Mouse (Mus musculus) bone marrow, adult 2 months (tissue): ENCODE data around the gene 1700057G04Rik. TPM values are rescaled to one million over a fixed set of nuclear protein-coding genes. Genes with fewer than 3 reads are reported as not detected.

Experiments
- H3K27ac ChIP-seq: fragments of 200-500 bp; 2 replicates; pipeline ENCODE4 v1.5.1; 2012; ENCODE audit warnings: low read depth, mild to moderate bottlenecking, control low read depth, inconsistent platforms, low read length; ENCODE audit not compliant: control insufficient read depth, poor library complexity, insufficient read depth
- H3K4me1 ChIP-seq: fragments of 200-500 bp; 2 replicates; pipeline ENCODE4 v1.6.1; 2011; ENCODE audit warnings: low read length; ENCODE audit not compliant: control insufficient read depth, insufficient read depth
- H3K4me3 ChIP-seq: fragments of 200-500 bp; replicated peaks from 2 replicates; pipeline ENCODE3; 2011; ENCODE audit warnings: mild to moderate bottlenecking, low read depth, low read length, control low read depth; ENCODE audit not compliant: control insufficient read depth
- CTCF ChIP-seq: fragments of 200-500 bp; IDR thresholded peaks from 2 replicates; pipeline ENCODE4 v1.5.1; 2011; ENCODE audit warnings: low read length, control low read depth; ENCODE audit not compliant: control insufficient read depth, insufficient read depth
- POLR2A ChIP-seq: fragments of 200-500 bp; IDR thresholded peaks from 2 replicates; pipeline ENCODE4 v1.6.1; 2011; ENCODE audit warnings: low read depth, mild to moderate bottlenecking, control low read depth, low read length, borderline replicate concordance; ENCODE audit not compliant: control insufficient read depth
- WGBS: fragments of 180-500 bp; shearing (Covaris S2); methylation state at CpG from one replicate; pipeline ENCODE4 v1.1.7; 2018; 5-methylcytosine and 5-hydroxymethylcytosine counted together
- polyA plus RNA-seq: library from polyadenylated mRNA; stranded (reverse); fragments of >200 nt; gene quantifications from 2 replicates; pipeline ENCODE4 v1.2.4, GENCODE M21; 2011; ENCODE audit warnings: low replicate concordance; ENCODE audit not compliant: missing spikeins, insufficient read depth, insufficient read length

The 1700057G04Rik gene
- not detected in 2 replicates for polyA plus RNA-seq

GRCm38 (mm10) chr9:92309077-92309476 lies at the start of gene 1700057G04Rik:
Gene 1700057G04Rik, plus strand, starts transcription at chr9:92309377.
- Histone ChIP-seq H3K27ac (no peak within 1 kb of the TSS), H3K4me3 (no peak within 1 kb of the TSS), H3K4me1 (no peaks in the 10 kb centered on the region)
- WGBS: 87% methylated on average over 1 of the region's 1 CpGs
- TF ChIP-seq POLR2A: no peak
- TF ChIP-seq CTCF: no peak

GRCm38 (mm10) chr9:92260481-92261159 lies 48.6 kb upstream of the 1700057G04Rik start:
- TF ChIP-seq CTCF (no peak), POLR2A (no peak)
- Histone ChIP-seq H3K27ac (no peak overlapping the region), H3K4me1 (no peaks in the 10 kb centered on the region; the same call in 1 of the 2 replicates), H3K4me3 (no peak overlapping the region)
- 65% methylated on average over 7 of the region's 7 CpGs for WGBS

DNA sequence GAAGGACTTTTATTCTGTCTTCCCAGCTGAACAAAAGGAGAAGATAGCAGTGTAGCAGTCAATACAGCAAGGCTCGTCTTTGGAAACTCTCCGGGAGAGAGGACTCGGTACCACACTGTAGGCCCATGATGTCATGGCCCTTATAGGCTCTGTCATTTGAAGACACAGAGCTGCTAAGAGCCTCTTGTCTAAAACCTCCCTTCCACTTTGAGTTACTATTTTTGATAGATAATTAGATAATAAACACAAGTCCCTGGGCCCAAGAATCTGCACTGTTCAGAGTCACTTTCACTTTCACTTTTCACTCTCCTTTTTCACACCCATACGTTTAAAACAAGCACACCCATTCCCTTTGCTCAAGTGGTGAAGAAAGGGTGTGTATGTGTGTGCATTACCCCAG lies 43.5 kb upstream of the 1700057G04Rik start:
- Histone ChIP-seq H3K27ac (no peak overlapping the region), H3K4me3 (peak overlapping the region; percentile 45), H3K4me1 (peaks cover 2% of the 10 kb centered on the region; the same call in 1 of the 2 replicates)
- TF ChIP-seq POLR2A (no peak), CTCF (no peak)
- WGBS: 52% methylated on average over 4 of the region's 4 CpGs

DNA sequence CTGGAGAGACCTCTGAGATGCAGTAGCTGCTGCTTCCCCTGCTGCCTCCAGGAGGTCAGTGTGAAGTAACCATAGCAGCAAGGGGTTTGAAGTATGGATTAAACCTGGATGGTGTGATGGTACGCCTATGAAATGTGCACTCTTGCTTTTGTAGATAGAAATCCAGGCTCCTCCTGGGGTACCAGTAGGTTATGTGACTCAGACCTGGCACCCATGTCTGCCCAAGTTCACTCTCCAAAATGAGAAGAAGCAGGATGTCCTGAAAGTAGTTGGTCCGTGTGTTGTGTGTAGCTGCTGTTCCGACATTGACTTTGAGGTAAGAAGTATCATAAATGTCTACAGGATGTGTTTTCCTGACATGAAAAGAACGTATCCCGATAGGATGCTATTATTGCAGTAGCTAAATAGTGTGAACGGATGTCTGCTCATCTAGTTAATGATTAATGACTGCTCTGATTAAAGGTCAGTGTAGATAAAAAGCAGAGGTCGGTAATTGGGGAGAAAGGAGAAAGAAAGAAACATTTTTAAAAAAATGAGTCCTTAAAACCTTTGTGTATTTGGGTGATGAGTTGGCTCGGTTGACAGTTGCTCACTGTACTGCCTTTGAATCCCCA lies 42.5 kb upstream of the 1700057G04Rik start:
- Histone ChIP-seq H3K27ac (no peak overlapping the region), H3K4me3 (no peak overlapping the region), H3K4me1 (peaks cover 2% of the 10 kb centered on the region; the same call in 1 of the 2 replicates)
- 86% methylated on average over 8 of the region's 8 CpGs for WGBS
- TF ChIP-seq POLR2A (no peak), CTCF (no peak)

GRCm38 (mm10) chr9:92267732-92268131 lies 41.4 kb upstream of the 1700057G04Rik start:
- 83% methylated on average over 1 of the region's 1 CpGs for WGBS
- Histone ChIP-seq H3K4me3 (no peak overlapping the region), H3K4me1 (peaks cover 2% of the 10 kb centered on the region; the same call in 1 of the 2 replicates), H3K27ac (no peak overlapping the region)
- TF ChIP-seq CTCF (no peak), POLR2A (no peak)

DNA sequence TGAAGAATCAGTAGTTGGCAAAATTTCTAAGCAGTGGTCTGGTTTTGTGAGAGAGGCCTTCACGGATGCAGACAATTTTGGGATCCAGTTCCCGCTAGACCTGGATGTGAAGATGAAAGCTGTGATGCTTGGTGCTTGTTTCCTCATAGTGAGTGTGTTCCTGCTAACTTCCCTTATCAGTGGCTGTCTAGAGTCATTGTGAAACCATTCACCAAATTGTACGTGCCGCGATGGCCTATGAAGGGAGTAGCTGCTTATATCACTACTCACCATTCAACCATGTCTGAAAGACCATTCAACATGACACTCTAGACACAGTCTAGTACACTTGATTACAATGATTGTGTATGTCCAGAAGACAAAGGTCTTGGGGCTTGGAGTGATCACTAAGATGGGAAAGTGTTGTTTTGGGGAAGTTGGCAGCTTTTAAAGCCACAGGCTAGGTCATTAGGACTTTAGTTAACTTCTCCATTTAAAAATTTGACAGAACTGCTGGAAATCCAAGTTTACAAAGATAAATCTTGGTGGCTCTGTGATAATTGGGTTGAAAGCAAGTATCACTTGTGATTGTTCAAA lies 39.3 kb upstream of the 1700057G04Rik start:
- TF ChIP-seq CTCF (no peak), POLR2A (no peak)
- 41% methylated on average over 5 of the region's 5 CpGs for WGBS
- Histone ChIP-seq H3K4me1 (peaks cover 2% of the 10 kb centered on the region; the same call in 1 of the 2 replicates), H3K4me3 (no peak overlapping the region), H3K27ac (no peak overlapping the region)

GRCm38 (mm10) chr9:92270927-92271326 lies 38.2 kb upstream of the 1700057G04Rik start:
- TF ChIP-seq CTCF (no peak), POLR2A (no peak)
- Histone ChIP-seq H3K4me3 (no peak overlapping the region), H3K27ac (no peak overlapping the region), H3K4me1 (peaks cover 2% of the 10 kb centered on the region; the same call in 1 of the 2 replicates)
- WGBS: 62% methylated on average over 4 of the region's 4 CpGs

GRCm38 (mm10) chr9:92272650-92273049 lies 36.5 kb upstream of the 1700057G04Rik start:
- TF ChIP-seq CTCF (no peak), POLR2A (no peak)
- no peak overlapping the region for H3K4me3 ChIP-seq
- no peaks in the 10 kb centered on the region; the same call in 1 of the 2 replicates for H3K4me1 ChIP-seq
- H3K27ac ChIP-seq: no peak overlapping the region
- WGBS: 85% methylated on average over 4 of the region's 4 CpGs
